Mouse (Mus musculus): Measurements from ENCODE around the gene Rnh1. TPM values are rescaled to one million over a fixed set of nuclear protein-coding genes. Genes with fewer than 3 reads are reported as not detected.

Gene Rnh1
- 44.8 and 48.5 TPM in 2 replicates for polyA plus RNA-seq (2011; ENCODE audit: insufficient read depth, insufficient read length, low read depth, missing spikeins)

- TF ChIP-seq EP300 (IDR thresholded peaks at IDR 0.05; ENCODE audit: insufficient read depth, low read depth, low read length) (peak; percentile 59; the same call in 1 of the 2 replicates), CTCF (IDR thresholded peaks at IDR 0.05; ENCODE audit: low read depth, low read length) (no peak), POLR2A (IDR thresholded peaks at IDR 0.05; ENCODE audit: insufficient read depth, low read length) (peak; percentile 65)
- Histone ChIP-seq H3K9me3 (replicated peaks; ENCODE audit: control insufficient read depth, insufficient read depth, low read length, poor library complexity, severe bottlenecking) (no peaks in the 10 kb centered on the region), H3K9ac (ENCODE audit: low read depth, poor library complexity, severe bottlenecking) (peak within 1 kb of the TSS; percentile 41), H3K4me3 (ENCODE audit: low read depth, low read length) (peak within 1 kb of the TSS; percentile 79), H3K27me3 (ENCODE audit: control insufficient read depth, insufficient read depth, low read length, poor library complexity, severe bottlenecking) (no peaks in the 10 kb centered on the region), H3K27ac (ENCODE audit: insufficient read depth, low read length) (peak within 1 kb of the TSS; percentile 63), H3K36me3 (ENCODE audit: control insufficient read depth, insufficient read depth, low read length, poor library complexity, severe bottlenecking) (no peaks in the 10 kb centered on the region), H3K4me1 (ENCODE audit: control insufficient read depth, insufficient read depth, low read length) (no peaks in the 10 kb centered on the region)
These were observed at the start of gene Rnh1 for GRCm38 (mm10) chr7:141172116-141173006. TSS of gene Rnh1 (minus strand) at chr7:141172857.

- TF ChIP-seq EP300 (IDR thresholded peaks at IDR 0.05; ENCODE audit: insufficient read depth, low read depth, low read length), result no peak
- no peak for TF ChIP-seq POLR2A (IDR thresholded peaks at IDR 0.05; ENCODE audit: insufficient read depth, low read length)
- TF ChIP-seq CTCF (IDR thresholded peaks at IDR 0.05; ENCODE audit: low read depth, low read length), result no peak
- Histone ChIP-seq H3K9me3 (replicated peaks; ENCODE audit: control insufficient read depth, insufficient read depth, low read length, poor library complexity, severe bottlenecking) (no peaks in the 10 kb centered on the region), H3K9ac (ENCODE audit: low read depth, poor library complexity, severe bottlenecking) (peak overlapping the region; percentile 21), H3K27ac (ENCODE audit: insufficient read depth, low read length) (no peak overlapping the region), H3K27me3 (ENCODE audit: control insufficient read depth, insufficient read depth, low read length, poor library complexity, severe bottlenecking) (no peaks in the 10 kb centered on the region), H3K4me1 (ENCODE audit: control insufficient read depth, insufficient read depth, low read length) (peaks cover 6% of the 10 kb centered on the region), H3K36me3 (ENCODE audit: control insufficient read depth, insufficient read depth, low read length, poor library complexity, severe bottlenecking) (0 out of 2 replicates have a peak, but pooled peaks cover 5% of the 10 kb centered on the region), H3K4me3 (ENCODE audit: low read depth, low read length) (peak overlapping the region; percentile 50)
These were observed 49.4 kb upstream of the Rnh1 start for GRCm38 (mm10) chr7:141222126-141222467.

- no peak overlapping the region for H3K27ac ChIP-seq (ENCODE audit: insufficient read depth, low read length)
These were observed 48.8 kb upstream of the Rnh1 start for GRCm38 (mm10) chr7:141221249-141222125.

GRCm38 (mm10) chr7:141220377-141220776, 47.7 kb upstream of the Rnh1 start:
- no peaks in the 10 kb centered on the region for H3K9me3 ChIP-seq (replicated peaks; ENCODE audit: control insufficient read depth, insufficient read depth, low read length, poor library complexity, severe bottlenecking)
- 0 out of 2 replicates have a peak, but pooled peaks cover 5% of the 10 kb centered on the region for H3K36me3 ChIP-seq (ENCODE audit: control insufficient read depth, insufficient read depth, low read length, poor library complexity, severe bottlenecking)
- peaks cover 6% of the 10 kb centered on the region for H3K4me1 ChIP-seq (ENCODE audit: control insufficient read depth, insufficient read depth, low read length)
- no peak overlapping the region for H3K27ac ChIP-seq (ENCODE audit: insufficient read depth, low read length)
- peak overlapping the region; percentile 71 for H3K4me3 ChIP-seq (ENCODE audit: low read depth, low read length)
- no peak for TF ChIP-seq EP300 (IDR thresholded peaks at IDR 0.05; ENCODE audit: insufficient read depth, low read depth, low read length)
- TF ChIP-seq CTCF (IDR thresholded peaks at IDR 0.05; ENCODE audit: low read depth, low read length), result no peak
- TF ChIP-seq POLR2A (IDR thresholded peaks at IDR 0.05; ENCODE audit: insufficient read depth, low read length), result no peak
- no peaks in the 10 kb centered on the region for H3K27me3 ChIP-seq (ENCODE audit: control insufficient read depth, insufficient read depth, low read length, poor library complexity, severe bottlenecking)
- no peak overlapping the region for H3K9ac ChIP-seq (ENCODE audit: low read depth, poor library complexity, severe bottlenecking)

More at GRCm38 (mm10) chr7:141221249-141222125, 48.8 kb upstream of the Rnh1 start:
- Histone ChIP-seq H3K9me3 (replicated peaks; ENCODE audit: control insufficient read depth, insufficient read depth, low read length, poor library complexity, severe bottlenecking) (no peaks in the 10 kb centered on the region), H3K27me3 (ENCODE audit: control insufficient read depth, insufficient read depth, low read length, poor library complexity, severe bottlenecking) (no peaks in the 10 kb centered on the region), H3K4me1 (ENCODE audit: control insufficient read depth, insufficient read depth, low read length) (peaks cover 6% of the 10 kb centered on the region), H3K4me3 (ENCODE audit: low read depth, low read length) (peak overlapping the region; percentile 71), H3K9ac (ENCODE audit: low read depth, poor library complexity, severe bottlenecking) (peak overlapping the region; percentile 21), H3K36me3 (ENCODE audit: control insufficient read depth, insufficient read depth, low read length, poor library complexity, severe bottlenecking) (0 out of 2 replicates have a peak, but pooled peaks cover 5% of the 10 kb centered on the region)
- TF ChIP-seq CTCF (IDR thresholded peaks at IDR 0.05; ENCODE audit: low read depth, low read length) (no peak), EP300 (IDR thresholded peaks at IDR 0.05; ENCODE audit: insufficient read depth, low read depth, low read length) (0 out of 2 replicates have a peak, but pooled peaks have one; percentile 40), POLR2A (IDR thresholded peaks at IDR 0.05; ENCODE audit: insufficient read depth, low read length) (peak; percentile 82)

- Histone ChIP-seq H3K4me3 (ENCODE audit: low read depth, low read length) (peak overlapping the region; percentile 12; the same call in 1 of the 2 replicates), H3K27ac (ENCODE audit: insufficient read depth, low read length) (peak overlapping the region; percentile 43; the same call in 1 of the 2 replicates), H3K4me1 (ENCODE audit: control insufficient read depth, insufficient read depth, low read length) (peaks cover 6% of the 10 kb centered on the region), H3K36me3 (ENCODE audit: control insufficient read depth, insufficient read depth, low read length, poor library complexity, severe bottlenecking) (0 out of 2 replicates have a peak, but pooled peaks cover 5% of the 10 kb centered on the region), H3K27me3 (ENCODE audit: control insufficient read depth, insufficient read depth, low read length, poor library complexity, severe bottlenecking) (no peaks in the 10 kb centered on the region), H3K9ac (ENCODE audit: low read depth, poor library complexity, severe bottlenecking) (no peak overlapping the region), H3K9me3 (replicated peaks; ENCODE audit: control insufficient read depth, insufficient read depth, low read length, poor library complexity, severe bottlenecking) (no peaks in the 10 kb centered on the region)
- no peak for TF ChIP-seq CTCF (IDR thresholded peaks at IDR 0.05; ENCODE audit: low read depth, low read length)
- TF ChIP-seq POLR2A (IDR thresholded peaks at IDR 0.05; ENCODE audit: insufficient read depth, low read length), result no peak
- TF ChIP-seq EP300 (IDR thresholded peaks at IDR 0.05; ENCODE audit: insufficient read depth, low read depth, low read length), result peak; percentile 94
These were observed 47.0 kb upstream of the Rnh1 start for GRCm38 (mm10) chr7:141219558-141220099.
